Mouse (Mus musculus): ENCODE data around the gene Tgm4. TPM values are rescaled to one million over a fixed set of nuclear protein-coding genes. Genes with fewer than 3 reads are reported as not detected.

The Tgm4 gene
- polyA plus RNA-seq, 1 experiment from 2014 or later: 0.18 TPM

DNA sequence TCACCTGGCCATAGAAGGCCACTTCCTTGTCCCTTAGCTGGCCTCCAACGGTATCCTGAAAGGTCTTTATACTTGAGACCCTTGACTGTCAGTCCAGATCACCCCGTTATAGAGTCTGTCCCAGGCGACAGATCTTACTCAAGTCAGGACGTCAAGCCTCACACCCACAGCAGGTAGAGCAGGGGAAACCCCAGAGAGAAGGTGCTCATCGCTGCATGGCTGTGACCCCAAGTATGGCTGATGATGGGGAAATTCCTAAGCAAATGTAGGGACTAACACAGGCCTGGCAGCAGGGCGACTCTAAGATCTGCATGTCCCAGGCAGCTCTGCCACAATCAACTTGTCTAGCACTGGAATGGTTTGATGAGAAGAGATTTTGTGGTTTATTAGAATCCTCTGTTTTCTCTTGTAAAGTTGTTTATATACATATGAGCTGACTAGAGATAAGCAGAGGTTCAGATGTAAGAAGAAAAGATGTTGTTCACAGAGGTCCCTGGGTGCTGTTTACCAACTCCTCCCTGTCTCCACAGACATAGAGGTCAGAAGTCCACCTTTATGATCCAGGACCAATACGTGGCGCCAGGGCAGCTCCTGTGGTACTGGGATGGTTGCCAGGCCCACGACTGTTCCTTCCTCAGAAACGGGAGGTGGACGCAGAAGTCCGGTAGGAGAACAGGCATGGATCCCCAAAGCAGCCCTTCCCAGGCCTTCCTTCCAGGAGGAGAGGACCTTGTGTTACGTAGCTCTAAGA is 2.9 kb upstream of the Tgm4 start:
- no peaks in the 10 kb centered on the region for H3K9me3 ChIP-seq (ENCODE audit: control insufficient read depth, low read length)
- no peak for DNase-seq (ENCODE audit: low spot score)
- no peak for ATAC-seq (ENCODE audit: low read depth)
- 81% methylated on average over 13 of the region's 13 CpGs for WGBS
- H3K27me3 ChIP-seq (replicated peaks; ENCODE audit: control insufficient read depth, insufficient read depth, low read length): no peaks in the 10 kb centered on the region
- H3K27ac ChIP-seq (replicated peaks; ENCODE audit: low read depth, low read length): no peak overlapping the region
- H3K4me2 ChIP-seq (ENCODE audit: low read depth, low read length): no peak overlapping the region
- no peak overlapping the region for H3K9ac ChIP-seq (ENCODE audit: low read depth, low read length)
- H3K4me3 ChIP-seq (ENCODE audit: low read depth, low read length): no peak overlapping the region
- H3K36me3 ChIP-seq (ENCODE audit: control insufficient read depth, insufficient read depth, low read length): no peaks in the 10 kb centered on the region
- H3K4me1 ChIP-seq (ENCODE audit: control insufficient read depth, insufficient read depth, low read length): no peaks in the 10 kb centered on the region

DNA sequence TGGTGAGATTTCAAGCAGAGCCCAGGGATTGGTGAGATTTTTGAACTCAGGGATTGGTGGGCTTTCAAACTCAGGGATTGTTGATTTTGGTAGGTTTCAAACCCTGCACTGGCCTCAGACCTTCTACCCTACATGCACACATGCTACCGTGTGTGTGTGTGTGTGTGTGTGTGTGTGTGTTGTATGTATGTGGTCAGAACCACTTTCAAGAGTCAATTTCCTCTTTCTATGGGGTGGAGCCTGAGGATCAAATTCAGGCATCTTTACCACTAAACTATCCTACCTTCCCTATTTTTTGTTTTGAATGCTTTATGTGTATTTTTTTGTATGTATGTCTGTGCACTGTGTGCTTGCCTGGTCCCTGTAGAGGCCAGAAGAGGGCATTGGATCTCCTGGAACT is 13.1 kb downstream of the Tgm4 start:
- H3K36me3 ChIP-seq (ENCODE audit: control insufficient read depth, insufficient read depth, low read length): no peaks in the 10 kb centered on the region
- H3K9ac ChIP-seq (ENCODE audit: low read depth, low read length): no peak overlapping the region
- no peak overlapping the region for H3K4me2 ChIP-seq (ENCODE audit: low read depth, low read length)
- DNase-seq (ENCODE audit: low spot score) (no peak), ATAC-seq (ENCODE audit: low read depth) (no peak)
- H3K9me3 ChIP-seq (ENCODE audit: control insufficient read depth, low read length): no peaks in the 10 kb centered on the region
- WGBS: 78% methylated on average over 1 of the region's 1 CpGs
- no peak overlapping the region for H3K27ac ChIP-seq (replicated peaks; ENCODE audit: low read depth, low read length)
- H3K27me3 ChIP-seq (replicated peaks; ENCODE audit: control insufficient read depth, insufficient read depth, low read length): no peaks in the 10 kb centered on the region
- no peak overlapping the region for H3K4me3 ChIP-seq (ENCODE audit: low read depth, low read length)
- no peaks in the 10 kb centered on the region for H3K4me1 ChIP-seq (ENCODE audit: control insufficient read depth, insufficient read depth, low read length)

DNA sequence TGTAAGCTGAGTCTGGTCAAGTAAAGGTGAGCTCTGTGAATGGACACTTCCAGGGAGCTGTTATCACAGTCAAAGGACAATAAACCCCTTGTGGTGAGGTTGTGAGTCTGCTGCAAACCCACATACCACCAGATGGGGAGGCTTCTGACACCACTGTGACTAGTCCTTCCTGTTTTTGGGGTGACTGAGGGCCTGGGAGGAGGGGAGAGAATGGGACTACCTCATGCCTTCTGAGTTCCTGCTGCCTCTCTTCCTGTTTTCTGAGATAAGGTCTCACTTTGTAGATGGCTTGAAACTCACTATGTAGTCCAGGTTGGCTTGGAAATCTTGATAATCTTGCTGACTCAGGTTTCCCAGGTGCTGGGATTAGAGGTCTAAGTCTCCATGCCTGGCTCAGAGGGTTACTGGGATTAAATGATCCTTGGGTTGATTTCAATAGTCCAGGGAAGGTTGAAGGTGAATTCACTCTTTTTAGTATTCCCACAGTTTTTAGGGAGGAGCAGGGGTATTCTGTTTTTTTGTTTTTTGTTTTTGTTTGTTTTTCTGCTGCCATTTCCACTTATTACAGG is 24.3 kb downstream of the Tgm4 start:
- no peak for ATAC-seq (ENCODE audit: low read depth)
- Histone ChIP-seq H3K4me2 (ENCODE audit: low read depth, low read length) (no peak overlapping the region), H3K36me3 (ENCODE audit: control insufficient read depth, insufficient read depth, low read length) (no peaks in the 10 kb centered on the region), H3K4me3 (ENCODE audit: low read depth, low read length) (no peak overlapping the region), H3K4me1 (ENCODE audit: control insufficient read depth, insufficient read depth, low read length) (no peaks in the 10 kb centered on the region), H3K27me3 (replicated peaks; ENCODE audit: control insufficient read depth, insufficient read depth, low read length) (no peaks in the 10 kb centered on the region), H3K9ac (ENCODE audit: low read depth, low read length) (no peak overlapping the region), H3K27ac (replicated peaks; ENCODE audit: low read depth, low read length) (no peak overlapping the region), H3K9me3 (ENCODE audit: control insufficient read depth, low read length) (no peaks in the 10 kb centered on the region)
- no peak for DNase-seq (ENCODE audit: low spot score)

DNA sequence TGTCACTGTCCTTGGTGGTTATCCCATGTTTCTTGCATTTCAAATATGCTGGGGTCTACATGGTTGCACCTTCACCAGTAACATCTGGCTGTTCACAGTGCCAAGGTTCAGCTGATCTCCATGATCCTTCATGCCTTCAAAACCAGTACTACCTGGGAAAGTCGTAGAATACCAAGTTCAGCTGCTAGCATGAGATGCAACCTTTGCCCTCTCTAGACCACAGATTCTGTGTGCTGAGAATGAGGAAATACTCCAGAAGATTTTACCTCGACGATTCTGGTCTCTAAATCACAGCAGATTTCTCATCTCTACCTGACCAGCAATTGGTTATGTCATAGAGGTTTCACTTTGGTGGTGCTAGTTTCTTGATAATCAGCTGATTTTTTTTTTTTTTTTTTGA is 25.6 kb downstream of the Tgm4 start:
- H3K9ac ChIP-seq (ENCODE audit: low read depth, low read length): no peak overlapping the region
- no peaks in the 10 kb centered on the region for H3K4me1 ChIP-seq (ENCODE audit: control insufficient read depth, insufficient read depth, low read length)
- ATAC-seq (ENCODE audit: low read depth): no peak
- H3K4me2 ChIP-seq (ENCODE audit: low read depth, low read length): no peak overlapping the region
- H3K4me3 ChIP-seq (ENCODE audit: low read depth, low read length): no peak overlapping the region
- WGBS: 81% methylated on average over 3 of the region's 3 CpGs
- no peak overlapping the region for H3K27ac ChIP-seq (replicated peaks; ENCODE audit: low read depth, low read length)
- no peaks in the 10 kb centered on the region for H3K27me3 ChIP-seq (replicated peaks; ENCODE audit: control insufficient read depth, insufficient read depth, low read length)
- no peak for DNase-seq (ENCODE audit: low spot score)
- no peaks in the 10 kb centered on the region for H3K36me3 ChIP-seq (ENCODE audit: control insufficient read depth, insufficient read depth, low read length)
- H3K9me3 ChIP-seq (ENCODE audit: control insufficient read depth, low read length): no peaks in the 10 kb centered on the region

DNA sequence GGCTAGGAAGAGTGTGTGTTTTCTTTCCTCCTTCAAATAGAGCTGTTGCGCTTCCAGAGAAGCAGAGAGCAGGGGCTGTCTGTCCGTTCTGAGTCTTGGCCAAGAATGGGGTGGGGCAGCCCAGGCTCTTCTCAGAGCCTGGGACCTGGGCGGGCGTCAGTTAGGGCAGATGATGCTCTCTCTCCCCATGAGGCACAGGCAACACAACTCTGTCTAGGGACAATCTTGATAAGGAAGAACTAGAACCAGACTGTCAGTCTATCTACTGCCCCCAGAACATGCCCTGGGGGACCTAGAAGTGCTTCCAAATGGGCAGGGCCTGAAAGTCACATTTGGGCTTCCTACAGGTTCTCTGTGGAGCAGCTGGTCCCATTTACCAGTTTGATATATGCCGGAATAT is 44.6 kb downstream of the Tgm4 start:
- no peak for DNase-seq (ENCODE audit: low spot score)

DNA sequence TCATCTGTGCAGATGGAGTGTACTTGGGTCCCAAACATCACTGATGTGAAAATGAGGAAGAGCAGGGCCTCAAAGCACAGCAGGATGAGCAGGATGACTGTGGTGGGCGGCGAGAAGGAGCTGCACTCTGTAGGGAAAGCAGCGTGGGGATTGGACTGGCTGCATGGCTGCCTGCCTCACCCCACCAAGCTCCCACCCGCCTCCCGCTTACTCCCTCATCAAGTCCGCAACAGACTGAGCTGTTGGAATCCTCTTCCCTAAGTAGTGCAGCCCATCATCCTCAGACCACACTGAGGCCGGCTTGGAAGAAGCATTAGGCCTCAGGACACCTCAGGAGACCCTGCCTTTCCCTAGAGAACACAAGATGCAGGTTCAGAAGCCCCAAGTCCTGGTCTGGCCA is 45.8 kb downstream of the Tgm4 start:
- no peak for ATAC-seq (ENCODE audit: low read depth)
- Histone ChIP-seq H3K27ac (replicated peaks; ENCODE audit: low read depth, low read length) (no peak overlapping the region), H3K9me3 (ENCODE audit: control insufficient read depth, low read length) (no peaks in the 10 kb centered on the region), H3K9ac (ENCODE audit: low read depth, low read length) (no peak overlapping the region), H3K36me3 (ENCODE audit: control insufficient read depth, insufficient read depth, low read length) (peaks cover 88% of the 10 kb centered on the region), H3K27me3 (replicated peaks; ENCODE audit: control insufficient read depth, insufficient read depth, low read length) (no peaks in the 10 kb centered on the region), H3K4me2 (ENCODE audit: low read depth, low read length) (no peak overlapping the region), H3K4me1 (ENCODE audit: control insufficient read depth, insufficient read depth, low read length) (no peaks in the 10 kb centered on the region), H3K4me3 (ENCODE audit: low read depth, low read length) (no peak overlapping the region)
- no peak for DNase-seq (ENCODE audit: low spot score)
- WGBS: 93% methylated on average over 7 of the region's 7 CpGs

More for the DNA sequence above, 44.6 kb downstream of the Tgm4 start:
- Histone ChIP-seq H3K36me3 (ENCODE audit: control insufficient read depth, insufficient read depth, low read length) (peaks cover 88% of the 10 kb centered on the region), H3K4me1 (ENCODE audit: control insufficient read depth, insufficient read depth, low read length) (no peaks in the 10 kb centered on the region), H3K9ac (ENCODE audit: low read depth, low read length) (no peak overlapping the region), H3K4me3 (ENCODE audit: low read depth, low read length) (no peak overlapping the region), H3K9me3 (ENCODE audit: control insufficient read depth, low read length) (no peaks in the 10 kb centered on the region), H3K27ac (replicated peaks; ENCODE audit: low read depth, low read length) (no peak overlapping the region), H3K27me3 (replicated peaks; ENCODE audit: control insufficient read depth, insufficient read depth, low read length) (no peaks in the 10 kb centered on the region), H3K4me2 (ENCODE audit: low read depth, low read length) (no peak overlapping the region)
- WGBS: 87% methylated on average over 5 of the region's 5 CpGs
- ATAC-seq (ENCODE audit: low read depth): no peak

DNA sequence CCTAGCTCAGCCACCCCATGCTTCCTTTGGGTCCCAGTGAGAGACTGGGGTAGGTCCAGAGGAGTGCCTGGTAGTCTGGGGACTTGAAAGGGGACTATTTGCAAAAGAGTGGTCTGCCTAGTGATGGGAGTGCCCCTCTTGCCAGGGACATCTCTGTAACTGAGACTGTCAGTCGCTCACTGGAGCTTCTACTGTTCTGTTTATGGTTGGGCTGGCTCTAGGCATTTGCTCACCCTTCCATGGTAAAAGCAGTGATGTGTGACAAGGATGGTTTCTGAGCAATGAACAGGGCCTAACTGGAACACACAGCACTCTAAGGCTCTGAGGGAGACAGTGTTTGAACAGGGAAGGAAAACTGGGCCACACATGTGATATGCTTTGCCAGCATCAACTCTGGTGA is 46.3 kb downstream of the Tgm4 start:
- no peak overlapping the region for H3K4me2 ChIP-seq (ENCODE audit: low read depth, low read length)
- H3K27ac ChIP-seq (replicated peaks; ENCODE audit: low read depth, low read length): no peak overlapping the region
- no peaks in the 10 kb centered on the region for H3K9me3 ChIP-seq (ENCODE audit: control insufficient read depth, low read length)
- H3K36me3 ChIP-seq (ENCODE audit: control insufficient read depth, insufficient read depth, low read length): peaks cover 88% of the 10 kb centered on the region
- 81% methylated on average over 1 of the region's 1 CpGs for WGBS
- ATAC-seq (ENCODE audit: low read depth) (no peak), DNase-seq (ENCODE audit: low spot score) (no peak)
- no peaks in the 10 kb centered on the region for H3K4me1 ChIP-seq (ENCODE audit: control insufficient read depth, insufficient read depth, low read length)
- H3K9ac ChIP-seq (ENCODE audit: low read depth, low read length): no peak overlapping the region
- H3K27me3 ChIP-seq (replicated peaks; ENCODE audit: control insufficient read depth, insufficient read depth, low read length): no peaks in the 10 kb centered on the region
- no peak overlapping the region for H3K4me3 ChIP-seq (ENCODE audit: low read depth, low read length)

DNA sequence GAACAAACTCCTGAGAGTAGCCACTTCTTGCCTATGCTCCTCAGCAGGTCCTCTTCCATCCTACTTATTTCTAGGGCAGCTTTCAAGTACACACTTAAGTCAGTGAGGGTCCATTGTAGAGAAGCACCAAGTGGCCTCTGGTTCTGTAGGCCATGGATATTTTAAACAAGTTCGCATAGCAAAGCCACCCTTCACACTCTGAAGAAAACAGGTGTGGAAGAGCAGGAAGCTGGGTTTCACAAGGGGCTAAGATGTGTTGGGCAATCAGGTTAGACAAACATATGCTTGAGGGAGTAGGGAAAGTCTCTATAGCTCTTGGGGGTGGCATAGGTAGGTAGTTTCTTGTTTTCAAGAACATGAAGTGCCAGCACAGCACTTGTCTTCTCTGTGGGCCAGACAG is 50.8 kb downstream of the Tgm4 start:
- no peak overlapping the region for H3K27ac ChIP-seq (replicated peaks; ENCODE audit: low read depth, low read length)
- no peak for DNase-seq (ENCODE audit: low spot score)
- no peaks in the 10 kb centered on the region for H3K4me1 ChIP-seq (ENCODE audit: control insufficient read depth, insufficient read depth, low read length)
- no peak for ATAC-seq (ENCODE audit: low read depth)
- H3K4me3 ChIP-seq (ENCODE audit: low read depth, low read length): no peak overlapping the region
- peaks cover 88% of the 10 kb centered on the region for H3K36me3 ChIP-seq (ENCODE audit: control insufficient read depth, insufficient read depth, low read length)
- H3K4me2 ChIP-seq (ENCODE audit: low read depth, low read length): no peak overlapping the region
- WGBS: 86% methylated on average over 1 of the region's 1 CpGs
- H3K9ac ChIP-seq (ENCODE audit: low read depth, low read length): no peak overlapping the region
- H3K9me3 ChIP-seq (ENCODE audit: control insufficient read depth, low read length): no peaks in the 10 kb centered on the region
- no peaks in the 10 kb centered on the region for H3K27me3 ChIP-seq (replicated peaks; ENCODE audit: control insufficient read depth, insufficient read depth, low read length)

DNA sequence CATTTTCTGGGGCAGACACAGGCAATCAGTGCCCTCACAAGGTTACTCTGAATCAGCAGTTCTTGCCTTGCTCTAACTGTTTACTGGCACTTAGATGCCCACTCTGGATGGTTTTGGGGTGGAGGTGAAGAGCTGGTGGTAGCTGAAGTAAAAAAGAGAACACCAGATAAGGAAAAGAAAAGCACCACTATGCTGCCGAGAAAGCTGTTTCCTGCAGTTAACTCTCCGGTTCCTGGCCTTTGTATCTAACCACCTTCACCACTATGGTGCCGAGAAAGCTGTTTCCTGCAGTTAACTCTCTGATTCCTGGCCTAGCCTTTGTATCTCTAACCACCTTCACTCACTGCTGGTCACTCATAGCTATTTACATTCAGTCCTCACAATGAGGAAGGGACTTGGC is 53.0 kb downstream of the Tgm4 start:
- Histone ChIP-seq H3K4me2 (ENCODE audit: low read depth, low read length) (no peak overlapping the region), H3K27me3 (replicated peaks; ENCODE audit: control insufficient read depth, insufficient read depth, low read length) (no peaks in the 10 kb centered on the region), H3K4me3 (ENCODE audit: low read depth, low read length) (no peak overlapping the region), H3K9me3 (ENCODE audit: control insufficient read depth, low read length) (no peaks in the 10 kb centered on the region), H3K9ac (ENCODE audit: low read depth, low read length) (no peak overlapping the region), H3K4me1 (ENCODE audit: control insufficient read depth, insufficient read depth, low read length) (no peaks in the 10 kb centered on the region), H3K27ac (replicated peaks; ENCODE audit: low read depth, low read length) (no peak overlapping the region), H3K36me3 (ENCODE audit: control insufficient read depth, insufficient read depth, low read length) (peaks cover 74% of the 10 kb centered on the region)
- DNase-seq (ENCODE audit: low spot score) (no peak), ATAC-seq (ENCODE audit: low read depth) (no peak)
- WGBS: 71% methylated on average over 3 of the region's 3 CpGs

Measured in embryonic facial prominence, embryonic 14.5 days (tissue).